ENCODE assay signal across 8 mouse cellular contexts in genomic region chr7:68233619-68234223, GRCm38 (mm10). TPM values are rescaled to one million over a fixed set of nuclear protein-coding genes. Genes with fewer than 3 reads are reported as not detected.
A peak's percentile ranks its signal among the peaks of the same experiment; 100 is the strongest.
DNase-seq lines count a peak whose midpoint lies in the region; ATAC-seq and TF ChIP-seq lines count a peak whose summit lies in the region.

No protein-coding gene starts in this region.

- ATAC-seq in lung, embryonic 14.5 days (ENCODE audit: insufficient read depth): peak; percentile 70
- ATAC-seq in kidney, postnatal 0 days (replicated peaks; ENCODE audit: low FRiP score, low read depth): peak; percentile 44; the same call in 1 of the 2 replicates
- 0 out of 2 replicates have a peak, but pooled peaks have one; percentile 45 for ATAC-seq in midbrain, postnatal 0 days (ENCODE audit: low FRiP score)

- no peak overlapping the region for H3K9ac ChIP-seq in lung, embryonic 14.5 days
- H3K9ac ChIP-seq in kidney, postnatal 0 days (ENCODE audit: low read depth, low read length): no peak overlapping the region
- H3K9ac ChIP-seq in midbrain, postnatal 0 days (replicated peaks; ENCODE audit: low read length, poor library complexity, severe bottlenecking): no peak overlapping the region

- 0 out of 2 replicates have a peak overlapping the region, but pooled peaks have one; percentile 25 for H3K4me2 ChIP-seq in lung, embryonic 14.5 days
- no peak overlapping the region; the same call in 1 of the 2 replicates for H3K4me2 ChIP-seq in kidney, postnatal 0 days (ENCODE audit: low read length)
- no peak overlapping the region for H3K4me2 ChIP-seq in midbrain, postnatal 0 days (ENCODE audit: low read depth, low read length, poor library complexity, severe bottlenecking)

- H3K36me3 ChIP-seq in lung, embryonic 14.5 days (ENCODE audit: insufficient read depth): peaks cover 27% of the 10 kb centered on the region; the same call in 1 of the 2 replicates
- peaks cover 12% of the 10 kb centered on the region; the same call in 1 of the 2 replicates for H3K36me3 ChIP-seq in kidney, postnatal 0 days (ENCODE audit: insufficient read depth, low read length)
- H3K36me3 ChIP-seq in midbrain, postnatal 0 days (ENCODE audit: insufficient read depth, low read length): 0 out of 2 replicates have a peak, but pooled peaks cover 7% of the 10 kb centered on the region

- DNase-seq in lung, embryonic 14.5 days: peak; percentile 79
- DNase-seq in lung, adult 2 months: no peak
- DNase-seq in heart, adult 8-10 months (ENCODE audit: low spot score): peak; percentile 46
- DNase-seq in kidney, postnatal 0 days (ENCODE audit: low spot score): peak; percentile 75
- peak; percentile 31 for DNase-seq in midbrain, postnatal 0 days (ENCODE audit: low spot score)
- DNase-seq in gastrocnemius, postnatal 25 days: no peak
- no peak for DNase-seq in thymus, postnatal 10 days (ENCODE audit: low spot score in 2 of 2)
- no peak for DNase-seq in cerebellum, adult 11-12 months

- no peak overlapping the region for H3K4me3 ChIP-seq in lung, embryonic 14.5 days (ENCODE audit: low read depth, low read length)
- no peak overlapping the region for H3K4me3 ChIP-seq in lung, adult 2 months (replicated peaks; ENCODE audit: extremely low read depth, low read depth, low read length)
- H3K4me3 ChIP-seq in kidney, postnatal 0 days (replicated peaks; ENCODE audit: low read depth, low read length): no peak overlapping the region
- no peak overlapping the region for H3K4me3 ChIP-seq in midbrain, postnatal 0 days (ENCODE audit: low read depth, low read length)

- H3K27me3 ChIP-seq in lung, embryonic 14.5 days (ENCODE audit: insufficient read depth, low read length): no peaks in the 10 kb centered on the region
- H3K27me3 ChIP-seq in kidney, postnatal 0 days (ENCODE audit: insufficient read depth, low read length): no peaks in the 10 kb centered on the region
- H3K27me3 ChIP-seq in midbrain, postnatal 0 days (ENCODE audit: insufficient read depth, low read length): no peaks in the 10 kb centered on the region

- no peak for TF ChIP-seq POLR2A in lung, adult 2 months (IDR thresholded peaks at IDR 0.05; ENCODE audit: borderline replicate concordance, extremely low read depth, low read depth, low read length)

- 15% methylated on average over 13 of the region's 13 CpGs for WGBS in lung, embryonic 14.5 days
- WGBS in lung, adult 2 months: 16% methylated on average over 13 of the region's 13 CpGs
- WGBS in kidney, postnatal 0 days: 22% methylated on average over 13 of the region's 13 CpGs
- WGBS in midbrain, postnatal 0 days: 22% methylated on average over 13 of the region's 13 CpGs

- H3K9me3 ChIP-seq in lung, embryonic 14.5 days (ENCODE audit: low read depth, low read length): no peaks in the 10 kb centered on the region
- H3K9me3 ChIP-seq in kidney, postnatal 0 days (replicated peaks; ENCODE audit: low read length): no peaks in the 10 kb centered on the region
- H3K9me3 ChIP-seq in midbrain, postnatal 0 days (ENCODE audit: low read length): no peaks in the 10 kb centered on the region

- TF ChIP-seq CTCF in lung, embryonic 14.5 days (IDR thresholded peaks at IDR 0.05; ENCODE audit: low read depth): no peak
- TF ChIP-seq CTCF in lung, adult 2 months (IDR thresholded peaks at IDR 0.05; ENCODE audit: insufficient read depth, low read length): no peak
- no peak for TF ChIP-seq CTCF in kidney, postnatal 0 days (IDR thresholded peaks at IDR 0.05; ENCODE audit: low read depth)
- TF ChIP-seq CTCF in midbrain, postnatal 0 days (IDR thresholded peaks at IDR 0.05): no peak

- H3K4me1 ChIP-seq in lung, embryonic 14.5 days (ENCODE audit: insufficient read depth): peaks cover 12% of the 10 kb centered on the region
- 0 out of 2 replicates have a peak, but pooled peaks cover 2% of the 10 kb centered on the region for H3K4me1 ChIP-seq in lung, adult 2 months (ENCODE audit: control insufficient read depth, insufficient read depth, low read length)
- 0 out of 2 replicates have a peak, but pooled peaks cover 3% of the 10 kb centered on the region for H3K4me1 ChIP-seq in kidney, postnatal 0 days (replicated peaks; ENCODE audit: insufficient read depth, low read length)
- no peaks in the 10 kb centered on the region for H3K4me1 ChIP-seq in midbrain, postnatal 0 days (ENCODE audit: insufficient read depth, low read length)

- H3K27ac ChIP-seq in lung, embryonic 14.5 days (ENCODE audit: low read depth): peak overlapping the region; percentile 48
- 0 out of 2 replicates have a peak overlapping the region, but pooled peaks have one; percentile 25 for H3K27ac ChIP-seq in kidney, postnatal 0 days
- H3K27ac ChIP-seq in midbrain, postnatal 0 days (ENCODE audit: low read depth, low read length): no peak overlapping the region

RNA-seq across cellular contexts. Expression of gene Pgpep1l, which starts 30.3 kb away (rescaled TPM):
- not detected in 2 replicates for polyA plus RNA-seq in lung, embryonic 14.5 days (2014; fragmentation: Nextera tagmentation; extraction: Ambion mirVana)
- polyA plus RNA-seq in lung, adult 2 months (2012; rRNA removed): 0.37 and 1.5 TPM in 2 replicates
- total RNA-seq in heart, adult 8-10 months (2022): under 1 TPM in 1 of 4 experiments, not detected in 3; 0.41 TPM
- polyA plus RNA-seq in kidney, postnatal 0 days (2015; fragmentation: Nextera tagmentation; extraction: Ambion mirVana): 0.18 and 0.19 TPM in 2 replicates
- 1.2 TPM in 1 of 2 replicates, not detected in the other for total RNA-seq in midbrain, postnatal 0 days (2014; rRNA removed)
- not detected in 2 replicates for polyA plus RNA-seq in midbrain, postnatal 0 days (2015; fragmentation: Nextera tagmentation; extraction: Ambion mirVana)
- total RNA-seq in gastrocnemius, postnatal 25 days (2021): 1 to 10 TPM; 4.4 to 5.0 TPM

RNA-seq across cellular contexts. Expression of gene Fam169b, which starts 39.9 kb away (rescaled TPM):
- 0.54 and 1.5 TPM in 2 replicates for polyA plus RNA-seq in lung, embryonic 14.5 days (2014; fragmentation: Nextera tagmentation; extraction: Ambion mirVana)
- polyA plus RNA-seq in lung, adult 2 months (2012; rRNA removed): 2.0 and 3.7 TPM in 2 replicates
- total RNA-seq in heart, adult 8-10 months (2022): under 1 TPM in 3 of 4 experiments, not detected in 1; 0.09 to 0.22 (median 0.14) TPM
- polyA plus RNA-seq in kidney, postnatal 0 days (2015; fragmentation: Nextera tagmentation; extraction: Ambion mirVana): 0.47 and 0.64 TPM in 2 replicates
- total RNA-seq in midbrain, postnatal 0 days (2014; rRNA removed): not detected in 2 replicates
- 0.26 TPM in 1 of 2 replicates, not detected in the other for polyA plus RNA-seq in midbrain, postnatal 0 days (2015; fragmentation: Nextera tagmentation; extraction: Ambion mirVana)
- total RNA-seq in gastrocnemius, postnatal 25 days (2021): under 1 TPM in 1 of 2 experiments, not detected in 1; 0.18 TPM

Comparison
In these comparisons a context has a peak if more than half of its experiments do, and no peak if none do; other contexts are left out.
1. DNase-seq: peak in lung, embryonic 14.5 days (single experiment), heart, adult 8-10 months (single experiment), kidney, postnatal 0 days (single experiment) and midbrain, postnatal 0 days (single experiment); none in lung, adult 2 months (single experiment), gastrocnemius, postnatal 25 days (single experiment), thymus, postnatal 10 days (0 of 2) and cerebellum, adult 11-12 months (single experiment).
2. Peak in every context shown above with its lines, with median percentiles within 50 percentile points of each other: ATAC-seq.